Mouse (Mus musculus) forebrain, embryonic 13.5 days (tissue): ENCODE data around the gene Stk35. TPM values are rescaled to one million over a fixed set of nuclear protein-coding genes. Genes with fewer than 3 reads are reported as not detected.

Source experiments
- ATAC-seq: fragments of 200-750 bp; cut with Nextera tagmentation; 2 replicates; pipeline ENCODE4 v1.8.0; 2017
- H3K27ac ChIP-seq: fragments of 300-500 bp; sonication (generic); 2 replicates; pipeline ENCODE4 v1.5.1; 2015; ENCODE audit warnings: inconsistent platforms, mild to moderate bottlenecking, moderate library complexity
- H3K27me3 ChIP-seq: fragments of 300-500 bp; sonication (generic); 2 replicates; pipeline ENCODE4 v1.6.1; 2015; ENCODE audit warnings: mild to moderate bottlenecking, inconsistent platforms
- H3K36me3 ChIP-seq: fragments of 300-500 bp; sonication (generic); 2 replicates; pipeline ENCODE4 v1.6.1; 2015; ENCODE audit warnings: mild to moderate bottlenecking, inconsistent platforms; ENCODE audit not compliant: poor library complexity, severe bottlenecking
- H3K4me1 ChIP-seq: fragments of 300-500 bp; sonication (generic); 2 replicates; pipeline ENCODE4 v1.6.1; 2015; ENCODE audit warnings: inconsistent platforms
- H3K4me2 ChIP-seq: fragments of 300-500 bp; sonication (generic); 2 replicates; pipeline ENCODE4 v1.6.1; 2015; ENCODE audit warnings: inconsistent platforms, mild to moderate bottlenecking, moderate library complexity
- H3K4me3 ChIP-seq: fragments of 300-500 bp; sonication (generic); 2 replicates; pipeline ENCODE4 v1.5.1; 2015; ENCODE audit warnings: mild to moderate bottlenecking, inconsistent platforms
- H3K9ac ChIP-seq: fragments of 300-500 bp; sonication (generic); 2 replicates; pipeline ENCODE4 v1.6.1; 2015; ENCODE audit warnings: mild to moderate bottlenecking, inconsistent platforms
- H3K9me3 ChIP-seq: fragments of 300-500 bp; sonication (generic); replicated peaks from 2 replicates; pipeline ENCODE4 v1.6.1; 2016; ENCODE audit warnings: inconsistent platforms
- WGBS: fragments of 180-500 bp; shearing (Covaris S2); methylation state at CpG from one replicate; pipeline ENCODE4 v1.1.7; 2015; 5-methylcytosine and 5-hydroxymethylcytosine counted together
- polyA plus RNA-seq: library from polyadenylated mRNA; unstranded; fragments of >200 nt; fragmentation: Nextera tagmentation; extraction: Ambion mirVana; gene quantifications from 2 replicates; pipeline ENCODE4 v1.2.1, GENCODE M21; 2015

The Stk35 gene
- polyA plus RNA-seq, 1 experiment from 2014 or later = 9.4 TPM

DNA sequence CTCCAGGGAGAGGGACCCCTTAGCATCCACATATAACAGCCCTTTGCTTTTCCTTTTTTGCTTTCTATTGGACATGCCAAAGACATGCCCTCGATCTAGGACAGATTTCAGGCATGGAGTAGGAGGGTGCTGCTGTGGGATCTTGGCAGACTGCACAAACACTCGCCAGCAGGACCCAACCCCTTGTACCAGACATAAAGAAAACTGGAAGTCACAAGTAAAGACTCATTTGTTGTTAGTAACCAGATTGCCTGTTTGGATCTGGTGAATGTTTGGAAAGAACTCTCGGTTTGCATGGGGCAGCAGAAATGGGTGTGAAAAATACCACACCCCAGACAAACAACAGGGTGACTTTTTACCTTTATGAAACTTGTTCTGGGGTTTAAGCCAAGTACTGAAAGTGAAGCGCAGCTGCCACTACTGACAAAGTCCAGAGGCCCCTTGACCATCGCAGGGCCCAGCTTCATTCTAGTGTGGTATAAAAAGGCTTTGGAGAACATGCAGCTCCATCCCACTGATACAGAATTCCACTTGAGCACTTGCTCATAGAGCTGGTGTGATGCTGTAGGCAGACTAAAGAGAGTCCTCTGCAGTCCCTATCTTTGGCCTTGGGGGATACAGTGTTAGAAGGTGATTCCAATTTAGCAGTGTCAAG, 17.4 kb downstream of the Stk35 start:
- no peak overlapping the region for H3K4me2 ChIP-seq
- H3K9ac ChIP-seq = no peak overlapping the region
- ATAC-seq = no peak
- no peaks in the 10 kb centered on the region for H3K27me3 ChIP-seq
- peaks cover 46% of the 10 kb centered on the region for H3K36me3 ChIP-seq
- no peaks in the 10 kb centered on the region for H3K9me3 ChIP-seq
- peaks cover 11% of the 10 kb centered on the region for H3K4me1 ChIP-seq
- no peak overlapping the region for H3K27ac ChIP-seq
- 88% methylated on average over 5 of the region's 5 CpGs for WGBS
- H3K4me3 ChIP-seq = no peak overlapping the region

DNA sequence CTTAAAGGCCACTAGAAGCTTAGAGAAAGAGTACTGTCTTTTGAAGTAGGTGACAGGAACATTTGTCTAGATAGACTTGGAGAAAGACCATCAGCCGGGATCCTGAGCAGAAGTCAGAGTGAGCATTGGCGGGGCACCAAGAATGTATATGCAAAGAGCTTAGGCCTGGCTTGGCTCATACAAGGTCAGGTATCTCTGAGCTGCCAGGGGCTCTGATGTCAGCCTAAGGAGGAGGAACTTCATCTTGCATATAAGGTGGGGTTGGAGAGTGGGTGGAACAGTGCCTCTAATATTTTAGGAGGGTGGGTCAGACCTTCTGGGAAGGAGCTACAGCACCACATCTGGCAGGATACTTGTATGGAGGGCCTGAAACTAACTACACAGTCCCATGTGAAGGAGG, 18.6 kb downstream of the Stk35 start:
- Histone ChIP-seq H3K9me3 (no peaks in the 10 kb centered on the region), H3K4me3 (no peak overlapping the region), H3K4me2 (no peak overlapping the region), H3K4me1 (peaks cover 11% of the 10 kb centered on the region), H3K36me3 (peaks cover 44% of the 10 kb centered on the region), H3K27me3 (no peaks in the 10 kb centered on the region), H3K9ac (no peak overlapping the region), H3K27ac (no peak overlapping the region)
- 95% methylated on average over 2 of the region's 2 CpGs for WGBS
- ATAC-seq = no peak

DNA sequence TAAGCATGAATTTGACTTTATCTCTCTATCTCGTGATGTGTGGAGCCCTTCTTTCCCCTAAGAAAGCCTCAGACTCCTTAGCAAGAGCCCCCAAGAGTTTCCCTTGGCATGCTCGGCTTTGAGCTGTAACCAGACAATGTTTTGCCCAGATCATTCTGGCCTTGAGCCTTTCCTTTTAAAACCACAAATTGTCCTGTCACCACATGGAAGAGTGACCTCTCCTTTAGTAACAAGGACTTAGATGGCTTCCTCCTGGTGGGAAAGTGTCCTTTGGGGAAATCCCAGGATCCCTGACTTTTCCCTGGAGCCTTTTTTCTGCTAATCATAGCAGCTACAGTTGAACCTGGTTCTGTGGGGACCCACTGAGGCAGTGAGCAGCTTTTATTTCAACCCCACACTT, 19.2 kb downstream of the Stk35 start:
- no peaks in the 10 kb centered on the region for H3K27me3 ChIP-seq
- H3K36me3 ChIP-seq = peaks cover 50% of the 10 kb centered on the region
- ATAC-seq = no peak
- H3K4me3 ChIP-seq = no peak overlapping the region
- WGBS = 68% methylated on average over 2 of the region's 2 CpGs
- no peaks in the 10 kb centered on the region for H3K9me3 ChIP-seq
- H3K4me1 ChIP-seq = peaks cover 11% of the 10 kb centered on the region
- no peak overlapping the region for H3K27ac ChIP-seq
- no peak overlapping the region for H3K9ac ChIP-seq
- H3K4me2 ChIP-seq = no peak overlapping the region

DNA sequence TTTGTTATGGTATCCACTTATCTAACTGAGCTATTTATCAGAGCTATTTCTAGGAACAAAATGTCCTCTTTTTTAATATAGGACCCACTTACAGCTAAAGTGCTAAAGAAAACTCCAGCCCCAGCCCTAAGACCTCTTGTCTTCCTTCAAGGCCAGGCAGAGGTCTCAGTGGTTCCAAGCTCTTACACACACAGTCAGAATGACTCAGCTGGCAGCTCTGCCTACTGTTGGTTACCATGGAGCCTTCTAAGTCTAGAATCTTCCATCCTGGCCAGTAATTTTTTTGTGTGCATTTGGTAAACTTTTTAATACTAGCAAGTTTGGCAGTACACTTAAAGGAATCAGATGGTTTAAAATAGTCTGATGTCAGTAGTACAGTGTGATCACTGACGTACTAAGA, 19.6 kb downstream of the Stk35 start:
- Histone ChIP-seq H3K9ac (no peak overlapping the region), H3K4me2 (no peak overlapping the region), H3K4me1 (peaks cover 8% of the 10 kb centered on the region), H3K27ac (no peak overlapping the region), H3K4me3 (no peak overlapping the region), H3K36me3 (peaks cover 46% of the 10 kb centered on the region), H3K9me3 (no peaks in the 10 kb centered on the region), H3K27me3 (no peaks in the 10 kb centered on the region)
- WGBS = 93% methylated on average over 1 of the region's 1 CpGs
- no peak for ATAC-seq

DNA sequence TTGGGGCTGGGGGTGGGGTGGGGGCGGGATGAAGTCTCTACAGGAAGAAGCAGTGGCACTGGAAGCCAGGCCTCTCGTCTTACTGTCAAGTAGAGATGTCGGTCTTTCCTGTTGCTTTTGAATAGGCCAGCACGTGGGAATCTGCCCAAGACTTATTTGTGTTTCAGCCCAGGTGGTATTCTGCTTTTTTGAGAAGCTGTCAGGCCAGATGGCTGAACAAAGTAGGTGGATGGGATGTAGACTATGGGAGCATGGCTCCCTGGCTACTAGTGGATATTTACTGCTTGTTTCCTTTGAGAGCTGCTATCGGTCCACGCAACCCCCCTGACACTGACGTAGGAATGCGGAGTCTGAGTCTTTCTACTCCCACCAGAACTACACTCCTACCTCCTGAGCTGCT, 20.7 kb downstream of the Stk35 start:
- Histone ChIP-seq H3K4me1 (no peaks in the 10 kb centered on the region), H3K9me3 (no peaks in the 10 kb centered on the region), H3K27ac (no peak overlapping the region), H3K4me2 (no peak overlapping the region), H3K27me3 (no peaks in the 10 kb centered on the region), H3K9ac (no peak overlapping the region), H3K36me3 (peaks cover 39% of the 10 kb centered on the region), H3K4me3 (no peak overlapping the region)
- WGBS = 85% methylated on average over 8 of the region's 8 CpGs
- ATAC-seq = no peak

DNA sequence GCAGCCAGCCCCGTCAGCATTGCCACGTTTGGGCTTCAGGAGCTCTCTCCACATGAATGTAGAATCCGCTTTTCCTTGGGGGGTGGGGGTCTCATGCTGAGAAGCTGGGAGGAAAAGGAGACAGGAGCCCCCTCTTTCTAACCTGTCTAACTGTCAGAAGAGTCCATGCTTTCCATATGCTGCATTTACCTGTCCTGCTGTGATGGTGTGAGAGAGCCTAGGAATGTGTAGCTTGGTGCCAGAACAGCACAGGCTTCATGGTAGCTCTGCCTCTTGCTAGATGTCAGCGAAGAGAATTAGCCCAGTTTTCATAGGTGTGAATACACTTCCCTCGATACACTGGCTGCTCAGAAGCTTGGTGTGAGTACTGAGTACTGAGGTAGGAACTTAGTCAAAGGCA, 21.3 kb downstream of the Stk35 start:
- ATAC-seq = no peak
- H3K9ac ChIP-seq = no peak overlapping the region
- WGBS = 95% methylated on average over 5 of the region's 5 CpGs

DNA sequence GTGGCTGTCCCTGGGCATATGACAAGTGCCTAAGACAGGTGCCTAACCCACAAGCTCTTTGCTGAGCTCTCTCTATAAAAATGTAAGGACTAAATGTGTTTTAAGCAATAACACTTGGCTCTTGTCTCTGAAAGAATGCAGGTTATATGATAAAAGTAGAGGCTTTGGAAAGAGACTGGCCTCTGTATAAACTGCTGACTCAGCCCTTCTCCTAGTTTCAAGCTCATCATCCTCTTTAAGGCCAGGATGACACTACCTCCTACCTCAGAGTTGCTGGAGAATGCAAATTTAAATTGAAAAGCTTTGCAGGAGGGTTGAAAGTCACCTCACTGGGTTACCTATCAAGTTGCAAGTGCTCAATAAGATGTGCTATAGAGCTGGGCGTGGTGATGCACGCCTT, 23.0 kb downstream of the Stk35 start:
- no peak overlapping the region for H3K4me2 ChIP-seq
- no peaks in the 10 kb centered on the region for H3K4me1 ChIP-seq
- no peaks in the 10 kb centered on the region for H3K9me3 ChIP-seq
- 91% methylated on average over 2 of the region's 2 CpGs for WGBS
- no peak overlapping the region for H3K4me3 ChIP-seq
- peaks cover 37% of the 10 kb centered on the region for H3K36me3 ChIP-seq
- H3K27me3 ChIP-seq = no peaks in the 10 kb centered on the region
- H3K27ac ChIP-seq = no peak overlapping the region
- ATAC-seq = no peak
- H3K9ac ChIP-seq = no peak overlapping the region

More for the DNA sequence above, 21.3 kb downstream of the Stk35 start:
- H3K27ac ChIP-seq = no peak overlapping the region
- peaks cover 36% of the 10 kb centered on the region for H3K36me3 ChIP-seq
- H3K4me1 ChIP-seq = no peaks in the 10 kb centered on the region
- H3K9me3 ChIP-seq = no peaks in the 10 kb centered on the region
- no peak overlapping the region for H3K4me2 ChIP-seq
- H3K4me3 ChIP-seq = no peak overlapping the region
- H3K27me3 ChIP-seq = no peaks in the 10 kb centered on the region

DNA sequence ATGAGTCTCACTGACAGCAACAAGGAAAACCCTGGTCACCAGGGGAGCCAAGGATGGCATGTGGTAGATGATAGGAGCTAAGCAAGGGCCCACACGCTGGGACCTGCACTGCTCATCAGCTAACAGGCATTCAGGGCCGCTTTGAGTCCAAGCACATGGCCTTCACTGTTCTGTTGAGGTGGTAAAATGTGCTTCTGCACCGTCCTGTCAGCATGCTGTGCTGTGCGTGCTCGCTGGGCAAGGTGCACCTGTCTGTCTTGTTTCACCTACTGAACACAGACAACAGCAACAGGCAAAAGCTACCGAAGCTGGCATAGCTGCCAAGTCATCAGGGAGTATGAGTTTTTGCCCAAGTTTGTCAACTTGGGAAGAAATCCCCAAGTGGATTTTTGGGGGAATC, 23.9 kb downstream of the Stk35 start:
- H3K9ac ChIP-seq = no peak overlapping the region
- WGBS = 90% methylated on average over 6 of the region's 6 CpGs

DNA sequence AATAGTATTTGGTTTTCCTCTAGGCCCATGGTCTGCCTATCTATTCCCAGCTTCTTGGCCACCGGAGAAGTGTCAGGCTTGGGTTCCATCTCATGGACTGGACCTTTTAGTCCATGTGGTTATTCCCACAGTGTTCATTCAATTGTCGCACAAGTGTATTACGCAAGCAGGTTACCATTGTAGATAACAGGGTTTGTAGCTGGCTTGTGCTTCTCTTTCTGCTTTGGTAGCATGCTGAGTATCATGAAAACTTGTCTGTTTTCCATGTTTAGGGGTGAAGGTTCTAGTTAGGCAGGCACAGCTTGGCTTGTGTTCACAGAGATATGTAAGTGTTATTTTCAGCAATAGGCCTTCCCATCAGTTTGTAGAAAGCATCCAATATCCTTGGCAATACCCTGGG, 25.8 kb downstream of the Stk35 start:
- Histone ChIP-seq H3K4me3 (no peak overlapping the region), H3K9me3 (no peaks in the 10 kb centered on the region), H3K4me2 (no peak overlapping the region), H3K9ac (no peak overlapping the region), H3K27me3 (no peaks in the 10 kb centered on the region), H3K4me1 (no peaks in the 10 kb centered on the region), H3K36me3 (peaks cover 58% of the 10 kb centered on the region), H3K27ac (no peak overlapping the region)
- no peak for ATAC-seq
- WGBS = 92% methylated on average over 3 of the region's 3 CpGs

More for the DNA sequence above, 23.9 kb downstream of the Stk35 start:
- ATAC-seq = no peak
- Histone ChIP-seq H3K4me2 (no peak overlapping the region), H3K9me3 (no peaks in the 10 kb centered on the region), H3K36me3 (peaks cover 39% of the 10 kb centered on the region), H3K4me3 (no peak overlapping the region), H3K4me1 (no peaks in the 10 kb centered on the region), H3K27ac (no peak overlapping the region), H3K27me3 (no peaks in the 10 kb centered on the region)

DNA sequence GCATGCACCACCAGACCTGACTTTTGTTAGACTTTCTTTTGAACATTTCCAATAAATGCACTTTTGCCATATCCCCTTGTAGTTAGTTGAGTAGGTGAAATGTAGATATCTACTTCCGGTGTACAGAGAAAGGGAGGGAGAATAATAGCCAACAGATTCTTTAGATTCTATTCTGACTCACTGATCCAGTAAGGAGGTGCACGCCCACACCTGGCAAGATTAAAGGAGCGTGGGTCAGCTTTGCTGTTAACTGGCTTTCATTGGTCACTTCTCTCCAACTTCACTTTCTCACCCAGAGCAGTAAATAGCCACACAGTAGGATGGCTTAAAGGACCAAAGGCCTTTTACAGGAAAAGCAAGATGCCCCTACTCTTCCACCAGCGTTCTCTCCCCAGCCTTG, 32.7 kb downstream of the Stk35 start:
- Histone ChIP-seq H3K27me3 (no peaks in the 10 kb centered on the region), H3K4me2 (no peak overlapping the region)
- ATAC-seq = no peak

DNA sequence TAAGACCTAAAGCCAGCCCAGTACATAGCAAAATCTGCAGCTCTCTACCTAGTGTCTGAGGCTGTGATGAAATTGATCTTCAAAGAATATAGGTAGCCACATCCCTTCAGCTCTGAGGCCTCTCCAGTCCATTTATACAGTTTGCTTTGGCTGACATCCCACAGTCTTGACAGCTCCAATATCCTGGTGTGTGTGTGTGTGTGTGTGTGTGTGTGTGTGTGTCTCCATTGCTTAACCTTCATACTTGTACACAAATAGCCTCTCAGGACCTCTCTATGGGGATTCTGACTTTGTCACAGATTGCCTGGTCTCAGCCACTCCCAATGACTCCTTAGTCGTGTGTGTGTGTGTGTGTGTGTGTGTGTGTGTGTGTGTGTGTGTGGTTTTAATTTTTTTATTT, 33.9 kb downstream of the Stk35 start:
- no peak overlapping the region for H3K4me3 ChIP-seq
- H3K36me3 ChIP-seq = peaks cover 23% of the 10 kb centered on the region
- ATAC-seq = no peak
- WGBS = 75% methylated on average over 1 of the region's 1 CpGs
- no peak overlapping the region for H3K4me2 ChIP-seq
- no peaks in the 10 kb centered on the region for H3K9me3 ChIP-seq
- no peak overlapping the region for H3K27ac ChIP-seq
- H3K9ac ChIP-seq = no peak overlapping the region
- H3K4me1 ChIP-seq = no peaks in the 10 kb centered on the region
- H3K27me3 ChIP-seq = no peaks in the 10 kb centered on the region

More for the DNA sequence above, 32.7 kb downstream of the Stk35 start:
- Histone ChIP-seq H3K9ac (no peak overlapping the region), H3K9me3 (no peaks in the 10 kb centered on the region), H3K36me3 (peaks cover 35% of the 10 kb centered on the region), H3K27ac (no peak overlapping the region), H3K4me3 (no peak overlapping the region), H3K4me1 (no peaks in the 10 kb centered on the region)
- WGBS = 83% methylated on average over 4 of the region's 4 CpGs

DNA sequence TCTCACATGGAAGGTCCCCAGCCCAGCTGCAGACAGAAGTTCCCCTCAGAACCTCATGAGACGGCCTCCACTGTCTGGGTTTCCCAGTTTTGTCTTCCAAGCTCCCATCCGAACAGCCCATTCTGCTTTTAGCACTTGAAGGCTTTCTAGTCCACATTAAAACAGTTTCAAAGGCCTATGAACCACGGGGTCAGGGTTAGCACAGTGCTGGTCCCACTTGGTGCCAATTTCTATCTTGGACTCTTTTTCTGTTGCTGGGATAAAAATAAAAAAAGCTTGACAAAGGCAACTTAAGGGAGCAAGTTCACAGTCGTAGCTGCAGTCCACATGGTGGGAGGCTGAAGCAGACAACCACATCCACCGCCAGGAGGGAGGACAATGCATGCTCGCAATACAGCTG, 34.6 kb downstream of the Stk35 start:
- no peaks in the 10 kb centered on the region for H3K4me1 ChIP-seq
- H3K36me3 ChIP-seq = peaks cover 16% of the 10 kb centered on the region
- H3K9ac ChIP-seq = no peak overlapping the region
- no peaks in the 10 kb centered on the region for H3K9me3 ChIP-seq
- no peak overlapping the region for H3K4me2 ChIP-seq
- no peak for ATAC-seq
- H3K27ac ChIP-seq = no peak overlapping the region
- no peaks in the 10 kb centered on the region for H3K27me3 ChIP-seq
- 83% methylated on average over 6 of the region's 6 CpGs for WGBS
- no peak overlapping the region for H3K4me3 ChIP-seq

DNA sequence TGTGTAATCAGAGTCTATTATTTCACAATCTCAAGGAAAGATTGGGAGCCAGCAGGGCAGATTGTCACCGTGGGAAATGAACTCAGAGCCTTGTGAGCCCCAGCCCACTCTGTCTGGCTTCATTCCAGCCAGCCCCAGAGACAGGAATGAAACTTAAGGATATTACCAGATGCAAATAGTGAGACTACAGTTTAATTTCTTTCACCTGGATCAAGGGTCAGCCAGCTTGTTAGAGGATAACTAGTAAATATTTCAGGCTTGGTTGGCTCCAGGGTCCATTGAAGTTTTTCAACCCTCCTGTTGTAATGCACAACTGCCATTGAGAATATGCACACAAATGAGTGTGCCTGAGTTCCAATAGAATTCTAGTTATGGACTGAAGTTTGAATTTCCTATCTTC, 36.6 kb downstream of the Stk35 start:
- no peaks in the 10 kb centered on the region for H3K4me1 ChIP-seq
- no peaks in the 10 kb centered on the region for H3K36me3 ChIP-seq
- no peak overlapping the region for H3K4me3 ChIP-seq
- no peak overlapping the region for H3K4me2 ChIP-seq
- WGBS = 33% methylated on average over 1 of the region's 1 CpGs
- no peaks in the 10 kb centered on the region for H3K9me3 ChIP-seq
- no peak for ATAC-seq
- no peaks in the 10 kb centered on the region for H3K27me3 ChIP-seq
- no peak overlapping the region for H3K9ac ChIP-seq
- no peak overlapping the region for H3K27ac ChIP-seq
